Mouse (Mus musculus) megakaryocyte progenitor cell, adult 5-6 weeks (primary cell): ENCODE data around the gene Akap2. TPM values are rescaled to one million over a fixed set of nuclear protein-coding genes. Genes with fewer than 3 reads are reported as not detected.
"Not testable (repeated sequence)": the region's sequence is repeated elsewhere in the genome, so short reads cannot be mapped to it uniquely, and the experiment has no call there.

Experiments
- ATAC-seq: replicated peaks from 2 replicates; pipeline ENCODE4 v1.8.0; 2016; ENCODE audit warnings: mild to moderate bottlenecking, moderate TSS enrichment, inconsistent platforms; ENCODE audit not compliant: poor library complexity
- total RNA-seq, 2 experiments: library from RNA; stranded (forward) in 1 of 2; stranded (reverse) in 1 of 2; fragments of 157-497, 149-512 nt in 1 of 2; fragments of 200-1000 nt in 1 of 2; gene quantifications; 2 replicates each; pipeline versions ENCODE4 v1.2.3 to v1.2.4; 2015 to 2017

The Akap2 gene
- total RNA-seq, 2 experiments from 2014 or later = 0.02 TPM; not detected in 1

DNA sequence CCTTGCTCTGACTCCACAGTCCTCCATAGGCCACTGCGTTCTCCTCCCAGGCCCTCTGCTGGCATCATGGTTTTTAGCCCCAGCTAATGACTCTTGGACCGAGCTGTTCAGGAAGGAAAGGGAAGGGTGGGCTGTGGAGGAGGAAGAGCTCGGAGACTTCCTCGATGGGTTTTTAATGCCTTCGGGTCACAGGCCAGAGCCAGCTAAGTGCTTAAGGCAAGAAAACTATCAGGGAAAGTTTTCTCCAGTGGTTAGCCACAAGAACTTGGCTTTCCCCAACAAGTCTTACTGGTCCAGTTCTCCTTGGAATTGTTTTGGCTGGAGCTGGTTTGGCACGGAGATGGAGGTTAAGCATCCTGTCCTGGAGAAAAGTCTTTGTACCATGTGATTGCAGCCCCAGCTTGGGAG, 142.8 kb downstream of the Akap2 start:
- no peak for ATAC-seq

- ATAC-seq = no peak
Observed at GRCm38 (mm10) chr4:57861166-57861565, 143.7 kb downstream of the Akap2 start.

- ATAC-seq = no peak
Observed at GRCm38 (mm10) chr4:57861856-57862255, 144.4 kb downstream of the Akap2 start.

- ATAC-seq = no peak
Observed at GRCm38 (mm10) chr4:57862269-57862986, 145.0 kb downstream of the Akap2 start.

DNA sequence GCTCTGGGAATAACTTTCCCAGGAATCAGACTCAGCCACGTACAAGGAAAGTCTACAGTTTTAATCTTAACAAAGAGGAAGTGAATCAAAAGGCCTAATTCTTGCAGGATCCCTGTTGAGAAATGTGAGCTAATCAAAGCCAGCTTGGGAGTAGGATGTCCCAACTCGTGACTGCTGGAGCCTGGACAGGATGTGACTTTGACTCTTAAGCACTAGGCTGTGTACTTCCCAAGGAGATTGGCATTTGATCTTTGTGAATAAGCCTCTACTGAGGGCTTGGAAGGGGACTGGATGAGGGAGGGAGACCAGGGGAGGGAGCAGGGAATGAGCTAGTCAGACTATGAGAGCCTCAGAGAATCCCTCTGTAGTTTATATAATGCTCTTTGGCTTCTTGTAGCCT, 148.6 kb downstream of the Akap2 start:
- ATAC-seq = peak; percentile 66

DNA sequence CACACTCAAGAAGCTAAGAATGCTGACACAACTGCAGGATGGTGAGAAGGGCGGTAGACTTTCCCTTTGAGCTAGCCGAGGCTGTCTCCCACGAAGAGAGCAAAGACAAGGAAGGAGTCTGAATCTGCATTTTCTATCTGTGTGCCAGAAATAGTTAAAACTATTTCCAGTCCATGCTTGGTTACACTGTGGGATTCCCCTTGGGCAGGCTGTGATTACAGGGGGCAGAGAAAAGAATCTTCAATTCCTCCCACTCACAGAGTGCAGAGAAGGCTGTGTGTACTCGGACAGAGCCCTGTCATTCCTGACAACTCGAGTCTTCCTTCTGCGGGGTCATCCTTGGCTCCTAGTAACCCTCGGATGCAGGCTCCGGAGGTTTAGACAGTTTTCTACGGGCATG, 149.5 kb downstream of the Akap2 start:
- ATAC-seq = no peak

DNA sequence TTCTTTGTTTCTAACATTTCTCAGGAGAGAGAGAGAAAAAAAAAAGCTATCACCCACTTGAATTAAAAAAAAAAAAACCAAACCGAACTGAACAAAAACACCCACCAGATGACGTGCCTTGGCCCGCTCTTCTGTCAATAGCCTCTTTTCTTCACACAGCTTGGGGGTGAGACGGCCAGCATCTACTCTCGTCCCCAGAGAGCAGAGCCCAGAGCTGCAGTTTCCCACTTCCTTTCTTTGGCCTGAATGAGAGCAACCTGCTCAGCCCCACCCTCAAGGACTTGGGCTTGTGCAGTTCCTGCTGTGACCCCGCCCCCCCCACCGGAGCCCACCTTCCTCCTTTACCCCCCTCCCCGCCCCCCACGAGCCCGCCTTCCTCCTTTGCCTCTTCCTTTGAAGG, 150.0 kb downstream of the Akap2 start:
- peak; percentile 48; the same call in 1 of the 2 replicates for ATAC-seq

- ATAC-seq = no peak
Observed at GRCm38 (mm10) chr4:57879137-57879536, 161.7 kb downstream of the Akap2 start.

- peak; percentile 92 for ATAC-seq
Observed at GRCm38 (mm10) chr4:57879804-57880357, 162.4 kb downstream of the Akap2 start.

DNA sequence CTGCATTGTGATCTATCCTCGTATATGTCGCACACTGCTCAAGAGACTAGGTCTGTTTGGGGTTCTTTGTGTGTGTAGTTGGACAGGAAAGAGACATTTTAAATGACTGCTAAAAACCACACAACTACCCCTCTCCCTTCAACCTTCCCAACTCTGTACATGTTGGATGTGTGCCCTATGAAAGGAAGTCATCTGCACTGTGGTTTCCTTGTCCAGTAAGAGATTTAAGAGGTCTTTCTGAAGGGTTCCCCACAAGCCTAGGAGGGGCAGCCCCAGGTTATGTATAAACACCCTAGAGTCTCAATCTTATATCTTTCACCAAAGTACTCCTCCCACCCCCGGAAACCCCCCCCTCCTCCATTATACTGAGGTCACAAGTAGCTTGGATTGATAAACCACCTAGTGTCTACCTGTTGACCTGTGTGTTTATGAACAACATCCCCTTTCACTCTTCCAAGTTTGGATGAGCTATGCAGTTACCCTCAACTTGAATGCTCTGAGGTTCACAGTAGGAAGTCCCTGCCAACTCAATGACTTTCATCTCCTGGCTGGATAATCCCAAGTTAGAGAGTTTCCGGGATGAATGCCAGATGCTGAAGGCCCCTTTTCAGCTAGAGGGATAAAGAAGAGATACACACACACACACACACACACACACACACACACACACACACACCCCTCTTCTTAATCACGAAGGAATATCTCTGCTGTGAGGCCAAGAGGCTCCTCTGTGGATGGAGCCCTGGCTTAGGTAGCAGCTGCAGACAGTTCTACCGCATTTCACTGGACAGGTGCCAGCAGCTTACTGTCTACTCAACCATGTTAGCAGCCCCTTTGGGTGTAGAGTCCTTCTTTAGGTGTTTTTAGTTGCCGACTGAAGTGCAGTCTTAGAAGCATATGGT, 166.3 kb downstream of the Akap2 start:
- ATAC-seq = no peak; the same call in 1 of the 2 replicates

- no peak for ATAC-seq
Observed at GRCm38 (mm10) chr4:57884511-57884910, 167.1 kb downstream of the Akap2 start.

DNA sequence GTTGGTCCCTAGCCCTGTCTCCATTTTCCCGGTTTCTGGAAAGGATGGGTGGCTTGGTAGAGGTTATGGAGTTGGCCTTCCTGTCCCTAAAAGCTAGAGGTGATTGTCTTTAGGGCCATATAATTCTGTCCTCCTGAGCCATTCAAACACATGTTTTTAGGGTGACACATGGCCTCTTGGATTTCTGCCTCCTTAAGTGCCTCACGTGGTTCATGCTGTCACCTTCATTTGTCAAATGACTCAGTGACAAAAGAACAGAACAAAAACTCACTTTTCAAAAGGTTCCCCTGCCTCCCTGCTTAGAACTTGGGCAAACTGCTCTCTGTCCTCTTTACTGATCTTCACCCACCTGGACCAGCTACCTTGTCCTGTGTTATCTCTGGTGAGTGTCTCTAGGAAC, 167.7 kb downstream of the Akap2 start:
- no peak for ATAC-seq

DNA sequence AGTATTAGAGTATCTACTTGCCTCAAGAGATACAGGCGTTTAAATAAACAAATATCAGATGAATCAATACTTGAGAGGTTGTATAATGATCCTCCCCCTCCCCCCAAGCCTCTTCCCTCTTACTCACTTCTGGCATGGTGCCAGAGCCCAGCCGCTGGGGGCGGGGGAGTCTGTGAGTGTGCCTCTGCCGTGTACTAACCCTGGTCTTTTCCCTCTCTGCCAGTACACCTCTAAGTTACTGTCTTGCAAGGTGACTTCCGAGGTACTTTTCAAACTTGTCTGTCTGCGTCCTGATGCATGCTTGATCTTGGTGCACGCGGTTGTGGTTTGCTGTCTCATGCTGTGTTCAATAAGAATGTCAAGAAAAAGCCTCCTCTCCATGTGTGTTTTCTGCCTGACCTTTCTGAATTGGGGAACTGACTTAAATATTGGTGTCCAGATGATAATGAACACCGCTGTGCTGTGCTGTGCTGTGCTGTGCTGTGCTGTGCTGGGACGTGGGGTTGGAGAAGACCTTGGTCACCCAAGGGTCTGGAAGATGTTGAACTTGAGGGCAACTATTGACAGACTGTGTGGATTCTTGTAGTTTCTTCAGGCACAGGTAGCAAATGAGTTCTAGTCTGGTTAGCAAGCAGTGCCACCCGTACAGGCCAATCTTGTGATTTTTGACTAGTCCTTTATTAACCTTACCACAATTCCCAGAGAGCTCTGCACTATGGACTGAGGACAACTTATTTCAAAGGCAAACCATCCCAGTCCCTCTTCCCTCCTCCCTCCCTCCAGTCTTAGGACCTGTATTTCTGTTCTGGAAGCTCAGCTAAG, 168.8 kb downstream of the Akap2 start:
- ATAC-seq = peak; percentile 50

GRCm38 (mm10) chr4:57886888-57887230, 169.4 kb downstream of the Akap2 start:
- ATAC-seq = no peak

- ATAC-seq = no peak
Observed at GRCm38 (mm10) chr4:57888246-57888645, 170.8 kb downstream of the Akap2 start.

DNA sequence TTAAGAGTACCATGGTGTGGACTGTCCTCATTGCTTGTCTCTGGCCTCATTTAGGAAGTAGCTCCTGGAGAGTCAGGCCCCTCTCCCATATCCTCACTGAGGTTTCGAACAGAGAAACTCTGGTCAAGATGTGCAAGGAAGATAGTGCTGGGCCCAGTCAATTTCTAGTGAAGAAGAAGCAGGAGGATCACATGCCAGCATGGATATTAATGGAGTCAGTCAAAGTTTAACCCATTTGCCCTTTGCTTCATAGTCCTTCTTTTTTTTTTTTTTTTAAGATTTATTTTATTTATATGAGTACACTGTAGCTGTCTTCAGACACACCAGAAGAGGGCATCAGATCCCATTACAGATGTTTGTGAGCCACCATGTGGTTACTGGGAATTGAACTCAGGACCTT, 171.5 kb downstream of the Akap2 start:
- not testable (repeated sequence) for ATAC-seq

GRCm38 (mm10) chr4:57889773-57890172, 172.3 kb downstream of the Akap2 start:
- no peak for ATAC-seq

GRCm38 (mm10) chr4:57892001-57892586, 174.6 kb downstream of the Akap2 start:
- no peak for ATAC-seq

DNA sequence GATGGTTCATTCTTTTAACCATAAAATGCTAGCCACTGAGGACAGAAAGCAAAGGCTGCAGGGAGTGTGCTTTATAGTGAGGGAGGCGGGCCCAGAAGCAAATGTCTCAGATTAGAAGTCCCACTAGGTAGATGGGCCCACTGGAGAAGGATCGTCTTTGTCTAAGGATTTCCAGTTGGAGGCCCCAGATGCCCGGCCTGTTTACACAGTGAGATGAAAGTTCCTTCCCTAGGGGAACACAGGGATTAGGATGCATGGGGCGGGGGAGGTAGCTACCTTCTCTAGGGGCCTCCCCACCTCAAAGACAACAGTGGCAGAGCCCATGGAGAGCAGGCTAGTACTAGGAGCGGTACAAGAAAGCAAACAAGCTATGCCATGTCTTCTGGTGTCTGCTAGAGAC, 177.7 kb downstream of the Akap2 start:
- no peak for ATAC-seq

- ATAC-seq = no peak
Observed at GRCm38 (mm10) chr4:57895902-57896301, 178.4 kb downstream of the Akap2 start.

GRCm38 (mm10) chr4:57896631-57897030, 179.2 kb downstream of the Akap2 start:
- ATAC-seq = no peak
